Mouse (Mus musculus): Measurements from ENCODE around the gene Cyren.

Gene Cyren

GRCm38 (mm10) chr6:34877509-34878321 lies at the start of gene Cyren:
Gene Cyren (minus strand): TSS chr6:34878060.
- peak; percentile 90 to 93 for DNase-seq (ENCODE audit: low spot score in 2 of 2)

- no peak for DNase-seq (ENCODE audit: low spot score in 2 of 2)
Observed at GRCm38 (mm10) chr6:34927594-34927993, 49.7 kb upstream of the Cyren start.

GRCm38 (mm10) chr6:34927156-34927555 lies 49.3 kb upstream of the Cyren start:
- peak; percentile 49 to 70 for DNase-seq (ENCODE audit: low spot score in 2 of 2)

- DNase-seq (ENCODE audit: low spot score in 2 of 2) = no peak
Observed at GRCm38 (mm10) chr6:34921941-34922340, 44.1 kb upstream of the Cyren start.

GRCm38 (mm10) chr6:34920631-34921030 lies 42.8 kb upstream of the Cyren start:
- DNase-seq (ENCODE audit: low spot score in 2 of 2) = no peak

GRCm38 (mm10) chr6:34919956-34920355 lies 42.1 kb upstream of the Cyren start, which contains the start of gene Stra8:
Gene Stra8 (plus strand): TSS chr6:34920163.
- DNase-seq (ENCODE audit: low spot score in 2 of 2) = no peak

GRCm38 (mm10) chr6:34919146-34919545 lies 41.3 kb upstream of the Cyren start:
- DNase-seq (ENCODE audit: low spot score in 2 of 2) = no peak

- DNase-seq (ENCODE audit: low spot score in 2 of 2) = no peak
Observed at GRCm38 (mm10) chr6:34914462-34914861, 36.6 kb upstream of the Cyren start.

- no peak for DNase-seq (ENCODE audit: low spot score in 2 of 2)
Observed at GRCm38 (mm10) chr6:34913341-34914040, 35.6 kb upstream of the Cyren start.

GRCm38 (mm10) chr6:34910371-34911219 lies 32.7 kb upstream of the Cyren start, which contains the start of gene Wdr91:
Gene Wdr91 (minus strand): TSS chr6:34910876.
- DNase-seq (ENCODE audit: low spot score in 2 of 2) = peak; percentile 91 to 95

GRCm38 (mm10) chr6:34909631-34910345 lies 31.9 kb upstream of the Cyren start:
- DNase-seq (ENCODE audit: low spot score in 2 of 2) = no peak

- no peak for DNase-seq (ENCODE audit: low spot score in 2 of 2)
Observed at GRCm38 (mm10) chr6:34907696-34908260, 29.9 kb upstream of the Cyren start.

GRCm38 (mm10) chr6:34907121-34907614 lies 29.3 kb upstream of the Cyren start:
- DNase-seq (ENCODE audit: low spot score in 2 of 2) = no peak

- no peak for DNase-seq (ENCODE audit: low spot score in 2 of 2)
Observed at GRCm38 (mm10) chr6:34906661-34907060, 28.8 kb upstream of the Cyren start.

- no peak for DNase-seq (ENCODE audit: low spot score in 2 of 2)
Observed at GRCm38 (mm10) chr6:34906125-34906524, 28.3 kb upstream of the Cyren start.

- DNase-seq (ENCODE audit: low spot score in 2 of 2) = no peak
Observed at GRCm38 (mm10) chr6:34904361-34904760, 26.5 kb upstream of the Cyren start.

- DNase-seq (ENCODE audit: low spot score in 2 of 2) = no peak
Observed at GRCm38 (mm10) chr6:34903851-34904250, 26.0 kb upstream of the Cyren start.

GRCm38 (mm10) chr6:34903441-34903840 lies 25.6 kb upstream of the Cyren start:
- no peak for DNase-seq (ENCODE audit: low spot score in 2 of 2)

GRCm38 (mm10) chr6:34902578-34902977 lies 24.7 kb upstream of the Cyren start:
- DNase-seq (ENCODE audit: low spot score in 2 of 2) = no peak

- DNase-seq (ENCODE audit: low spot score in 2 of 2) = no peak
Observed at GRCm38 (mm10) chr6:34901911-34902444, 24.1 kb upstream of the Cyren start.

Measured in urinary bladder, postnatal 4 days (tissue).